Mouse (Mus musculus): Measurements from ENCODE around the gene Hist2h2bb.

DNA sequence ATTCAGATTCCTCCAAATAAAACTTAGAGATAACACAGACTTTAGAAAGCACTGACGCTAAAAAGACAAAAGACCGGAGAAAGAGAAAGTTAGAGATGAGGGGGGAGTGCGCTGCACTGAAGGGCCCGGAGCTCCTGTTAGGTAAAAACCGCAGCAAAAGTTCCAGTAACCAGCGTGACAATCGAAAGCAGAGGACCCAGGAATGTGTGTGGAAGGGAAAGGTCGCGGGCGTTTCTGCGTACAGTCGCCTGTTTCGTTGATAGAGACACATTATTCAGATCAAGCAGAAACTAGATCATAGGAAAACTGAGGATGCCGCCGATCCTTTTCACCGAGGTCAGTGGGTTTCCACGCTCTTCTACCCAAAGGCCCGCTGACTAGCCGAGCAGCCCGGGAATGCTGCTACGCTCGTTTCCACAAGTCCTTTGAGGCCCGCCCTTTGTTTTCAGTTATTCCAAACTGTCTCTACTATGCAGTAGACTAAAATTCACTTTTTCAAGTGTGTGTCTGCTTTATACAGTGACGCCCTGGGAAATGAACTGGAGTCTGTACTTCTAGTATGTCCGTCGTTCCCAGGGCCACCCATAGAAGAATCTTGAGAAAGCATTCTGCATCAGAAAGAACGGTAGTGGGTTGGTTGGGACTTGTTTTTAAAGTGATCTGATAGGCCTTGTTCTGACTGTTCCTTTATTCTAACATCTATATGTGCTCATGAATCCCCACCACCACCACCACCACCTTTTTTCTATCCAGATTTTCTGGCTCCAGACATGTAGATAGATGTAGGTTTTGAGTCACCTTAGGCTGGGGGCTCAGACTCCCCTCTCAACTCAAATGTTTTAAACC is 5.8 kb upstream of the Hist2h2bb start:
- TF ChIP-seq CTCF (conservative IDR thresholded peaks at IDR 0.05; ENCODE audit: low read length) (no peak), NANOG (IDR thresholded peaks at IDR 0.05; ENCODE audit: borderline replicate concordance, low read length) (no peak)
